Mouse (Mus musculus): ENCODE results near the gene Mettl6.

- TF ChIP-seq POLR2A (IDR thresholded peaks at IDR 0.05; ENCODE audit: low read depth, low read length) (no peak), CTCF (conservative IDR thresholded peaks at IDR 0.05; ENCODE audit: insufficient read depth, insufficient read length, low read depth, low read length) (no peak)
These were observed 42.5 kb upstream of the Mettl6 start for GRCm38 (mm10) chr14:31537298-31537697.

Measured in kidney, adult 2 months (tissue).